Mouse (Mus musculus) ES-E14 (cell line): Measurements from ENCODE around the gene Acox2.
"Not testable (repeated sequence)": the region's sequence is repeated elsewhere in the genome, so short reads cannot be mapped to it uniquely, and the experiment has no call there.

Source experiments
- CHD2 ChIP-seq: IDR thresholded peaks from 2 replicates; pipeline ENCODE4 v1.6.1; 2014; ENCODE audit warnings: mild to moderate bottlenecking, low read depth, low read length, inconsistent platforms
- HCFC1 ChIP-seq: IDR thresholded peaks from 2 replicates; pipeline ENCODE4 v1.6.1; 2012; ENCODE audit warnings: low read length, inconsistent platforms, borderline replicate concordance; ENCODE audit not compliant: insufficient read depth
- MAFK ChIP-seq: IDR thresholded peaks from 2 replicates; pipeline ENCODE4 v1.6.1; 2014; ENCODE audit warnings: mild to moderate bottlenecking, low read depth, low read length, inconsistent platforms; ENCODE audit not compliant: insufficient read depth
- ZC3H11A ChIP-seq: IDR thresholded peaks from 2 replicates; pipeline ENCODE4 v1.6.1; 2012; ENCODE audit warnings: low read depth, mild to moderate bottlenecking, inconsistent platforms, low read length, borderline replicate concordance
- ZNF384 ChIP-seq: IDR thresholded peaks from 2 replicates; pipeline ENCODE4 v1.6.1; 2012; ENCODE audit warnings: low read depth, low read length, inconsistent platforms

- not testable (repeated sequence) for TF ChIP-seq ZC3H11A, MAFK, ZNF384, HCFC1, CHD2
Observed at GRCm38 (mm10) chr14:8271281-8271680, 12.1 kb upstream of the Acox2 start.
